In the genomic region with DNA sequence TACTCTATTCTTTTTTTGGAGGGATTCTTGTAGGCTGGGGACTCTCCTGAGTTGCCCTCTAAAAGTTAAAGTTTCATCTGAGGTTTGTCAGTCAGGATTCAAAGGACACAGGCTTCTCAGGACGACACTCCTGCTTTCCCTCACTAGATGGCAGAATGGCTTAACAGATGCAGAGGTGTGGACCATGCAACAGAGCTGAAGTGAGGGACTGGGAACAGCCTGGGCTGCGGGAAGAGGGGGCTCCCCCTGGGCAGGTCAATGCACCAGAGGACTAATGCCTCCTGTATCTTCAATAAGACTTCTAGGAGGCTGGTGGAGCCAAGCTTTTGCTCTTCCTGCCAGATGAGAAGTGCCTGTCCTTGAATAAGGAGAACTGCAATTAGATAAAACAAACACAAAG, we compare ENCODE assay signal across 7 mouse cellular contexts.
DNase-seq lines count a peak whose midpoint lies in the region; TF ChIP-seq lines count a peak whose summit lies in the region.

No protein-coding gene starts in this region.

- H3K4me1 ChIP-seq in embryonic fibroblast, embryonic 13.5 days (ENCODE audit: control insufficient read depth, insufficient read depth, low read length) = 0 out of 2 replicates have a peak, but pooled peaks cover 4% of the 10 kb centered on the region
- no peaks in the 10 kb centered on the region for H3K4me1 ChIP-seq in lung, adult 2 months (ENCODE audit: control insufficient read depth, insufficient read depth, low read length)

- WGBS in lung, adult 2 months = 2% methylated on average over 2 of the region's 2 CpGs

- H3K27ac ChIP-seq in layer of hippocampus, adult 2 months = no peak overlapping the region
- no peak overlapping the region for H3K27ac ChIP-seq in embryonic fibroblast, embryonic 13.5 days (ENCODE audit: insufficient read depth, low read length)

- TF ChIP-seq POLR2A in embryonic fibroblast, embryonic 13.5 days (IDR thresholded peaks at IDR 0.05; ENCODE audit: low read depth, low read length) = no peak
- no peak for TF ChIP-seq POLR2A in lung, adult 2 months (IDR thresholded peaks at IDR 0.05; ENCODE audit: borderline replicate concordance, extremely low read depth, low read depth, low read length)

- H3K4me3 ChIP-seq in layer of hippocampus, adult 2 months = no peak overlapping the region
- no peak overlapping the region for H3K4me3 ChIP-seq in embryonic fibroblast, embryonic 13.5 days (ENCODE audit: insufficient read depth, low read length)
- no peak overlapping the region for H3K4me3 ChIP-seq in lung, adult 2 months (replicated peaks; ENCODE audit: extremely low read depth, low read depth, low read length)

- peak; percentile 77 for TF ChIP-seq CTCF in layer of hippocampus, adult 2 months (conservative IDR thresholded peaks at IDR 0.05)
- peak; percentile 67; the same call in 1 of the 2 replicates for TF ChIP-seq CTCF in embryonic fibroblast, embryonic 13.5 days (IDR thresholded peaks at IDR 0.05; ENCODE audit: borderline replicate concordance, insufficient read depth, low read length)
- no peak for TF ChIP-seq CTCF in lung, adult 2 months (IDR thresholded peaks at IDR 0.05; ENCODE audit: insufficient read depth, low read length)

- DNase-seq in layer of hippocampus, adult 2 months (ENCODE audit: low spot score in 2 of 2) = peak; percentile 40 to 58
- no peak for DNase-seq in layer of hippocampus, postnatal 36 days
- peak; percentile 8 for DNase-seq in adipocyte (ENCODE audit: low spot score)
- peak; percentile 44 for DNase-seq in mesoderm, embryonic 11.5 days (ENCODE audit: low read depth, low spot score)
- no peak for DNase-seq in urinary bladder, adult 18-20 months (ENCODE audit: low spot score in 2 of 2)
- DNase-seq in lung, adult 2 months = no peak

Comparison
In these comparisons a context has a peak if more than half of its experiments do, and no peak if none do; other contexts are left out.
1. DNase-seq: peak in layer of hippocampus, adult 2 months (2 of 2), adipocyte (single experiment) and mesoderm, embryonic 11.5 days (single experiment); none in layer of hippocampus, postnatal 36 days (0 of 2), urinary bladder, adult 18-20 months (0 of 2) and lung, adult 2 months (single experiment).